Mouse (Mus musculus): ENCODE data around the gene Cyp2s1. TPM values are rescaled to one million over a fixed set of nuclear protein-coding genes. Genes with fewer than 3 reads are reported as not detected.
A peak's percentile ranks its signal among the peaks of the same experiment; 100 is the strongest.

Gene Cyp2s1
- polyA plus RNA-seq, 1 experiment from 2014 or later: 0.55 TPM

DNA sequence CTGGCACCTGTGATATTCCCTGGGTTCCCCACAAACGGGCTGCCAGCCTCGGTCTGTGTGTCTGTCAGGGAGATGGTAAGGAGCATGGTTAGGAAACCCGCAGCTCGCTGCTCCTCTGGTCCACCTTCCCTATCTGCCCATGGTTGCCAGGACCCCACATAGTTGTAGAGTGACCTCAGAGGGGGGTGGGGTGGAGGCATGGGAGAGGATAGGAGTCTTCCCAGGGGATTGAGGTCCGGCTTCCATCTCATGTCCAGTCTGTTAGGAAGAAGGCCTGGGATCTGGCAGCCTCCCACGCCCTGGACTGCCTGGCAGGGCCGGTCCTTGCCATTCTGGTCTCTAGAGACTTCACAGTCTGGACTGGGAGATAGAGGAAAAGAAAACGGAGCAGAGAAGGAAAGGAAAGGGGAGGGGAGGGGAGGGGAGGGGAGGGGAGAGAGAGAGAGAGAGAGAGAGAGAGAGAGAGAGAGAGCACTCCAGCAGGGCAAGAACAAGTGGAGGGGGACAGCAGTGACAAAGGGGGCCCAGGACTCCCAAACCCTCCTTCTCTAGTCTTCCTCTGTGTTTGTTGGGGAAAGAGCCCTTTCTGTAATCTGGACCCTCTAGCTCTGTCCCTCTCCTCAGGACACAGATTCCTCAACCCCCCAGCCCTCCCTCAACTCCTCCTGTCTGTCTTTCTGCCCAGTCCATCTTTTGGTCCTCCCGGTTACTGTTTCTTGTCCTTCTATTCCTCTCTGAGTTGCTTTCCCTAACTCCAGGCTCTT lies 29.1 kb downstream of the Cyp2s1 start:
- Histone ChIP-seq H3K4me3 (replicated peaks) (peak overlapping the region; percentile 50), H3K4me1 (peaks cover 25% of the 10 kb centered on the region), H3K27ac (peak overlapping the region; percentile 59), H3K9ac (peak overlapping the region; percentile 74), H3K36me3 (replicated peaks) (no peaks in the 10 kb centered on the region), H3K27me3 (no peaks in the 10 kb centered on the region), H3K9me3 (no peaks in the 10 kb centered on the region), H3K4me2 (peak overlapping the region; percentile 80)
- WGBS: 22% methylated on average over 9 of the region's 9 CpGs
- ATAC-seq (ENCODE audit: low FRiP score): peak; percentile 24; the same call in 1 of the 2 replicates

DNA sequence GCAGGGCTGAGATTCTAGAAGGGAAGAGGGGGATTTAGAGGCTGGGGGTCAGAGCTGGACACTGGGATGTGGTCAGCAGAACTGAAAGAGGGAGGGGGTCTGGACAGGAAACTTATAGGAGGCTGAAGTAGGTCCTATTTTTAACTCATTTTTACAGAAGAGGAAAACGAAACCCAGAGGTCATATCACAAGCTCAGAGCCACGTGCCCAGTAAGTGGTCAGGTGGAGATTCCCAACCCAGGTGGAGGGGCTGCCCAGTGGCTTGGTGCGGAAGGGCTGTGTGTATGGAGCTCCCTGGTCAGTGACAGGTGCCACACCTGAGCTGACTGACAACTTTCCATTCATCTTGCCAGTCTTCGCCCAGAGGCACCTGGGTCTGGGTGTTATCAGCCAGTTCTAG lies 29.7 kb downstream of the Cyp2s1 start:
- H3K27me3 ChIP-seq: no peaks in the 10 kb centered on the region
- H3K4me3 ChIP-seq (replicated peaks): peak overlapping the region; percentile 50; the same call in 1 of the 2 replicates
- H3K9me3 ChIP-seq: no peaks in the 10 kb centered on the region
- peak overlapping the region; percentile 80 for H3K4me2 ChIP-seq
- no peak for ATAC-seq (ENCODE audit: low FRiP score)
- no peaks in the 10 kb centered on the region for H3K36me3 ChIP-seq (replicated peaks)
- peak overlapping the region; percentile 74; the same call in 1 of the 2 replicates for H3K9ac ChIP-seq
- 75% methylated on average over 4 of the region's 4 CpGs for WGBS
- H3K4me1 ChIP-seq: peaks cover 27% of the 10 kb centered on the region
- no peak overlapping the region; the same call in 1 of the 2 replicates for H3K27ac ChIP-seq

DNA sequence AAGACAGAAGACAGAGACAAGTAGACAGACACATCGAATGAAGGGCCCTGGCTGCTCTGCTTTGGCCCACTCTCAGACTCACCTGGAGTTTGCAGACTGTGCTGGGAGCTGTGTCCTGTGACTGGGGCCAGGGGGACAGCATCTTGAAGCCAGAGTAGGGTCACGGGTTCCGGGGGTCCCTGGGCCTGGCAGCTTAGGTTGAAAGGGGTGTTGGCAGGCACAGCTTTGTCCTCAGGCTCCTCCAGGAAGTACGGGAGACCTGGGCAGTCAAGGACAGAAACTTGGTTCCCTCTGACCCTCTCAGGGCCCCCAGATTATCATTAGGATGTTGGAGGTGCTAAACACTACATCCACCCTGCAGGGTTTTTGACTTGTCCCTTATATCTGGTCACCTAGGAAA lies 31.0 kb downstream of the Cyp2s1 start:
- no peak overlapping the region for H3K4me2 ChIP-seq
- no peak overlapping the region for H3K4me3 ChIP-seq (replicated peaks)
- H3K27ac ChIP-seq: no peak overlapping the region
- H3K9ac ChIP-seq: no peak overlapping the region
- 68% methylated on average over 4 of the region's 4 CpGs for WGBS
- no peaks in the 10 kb centered on the region; the same call in 1 of the 2 replicates for H3K36me3 ChIP-seq (replicated peaks)
- no peaks in the 10 kb centered on the region for H3K9me3 ChIP-seq
- ATAC-seq (ENCODE audit: low FRiP score): no peak
- H3K4me1 ChIP-seq: peaks cover 34% of the 10 kb centered on the region
- H3K27me3 ChIP-seq: no peaks in the 10 kb centered on the region

DNA sequence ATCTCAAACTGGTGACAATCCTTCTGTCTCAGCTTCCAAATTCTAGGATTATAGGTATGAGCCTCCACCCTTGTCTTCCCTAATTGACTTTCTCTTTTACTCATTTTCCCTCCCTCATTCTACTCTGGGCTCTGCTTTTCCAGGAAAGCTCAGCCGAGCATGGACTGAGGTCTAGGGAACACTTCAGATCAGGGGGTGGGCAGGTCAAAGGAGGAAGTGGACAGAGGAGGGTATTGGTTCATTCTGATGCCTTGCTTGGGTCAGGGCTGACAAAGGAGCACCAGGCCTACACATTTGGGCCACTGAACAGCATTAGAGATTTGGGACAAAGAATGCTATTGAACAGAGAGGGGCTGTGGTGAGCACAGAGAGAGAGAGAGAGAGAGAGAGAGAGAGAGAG lies 31.9 kb downstream of the Cyp2s1 start:
- no peak overlapping the region for H3K4me3 ChIP-seq (replicated peaks)
- no peak overlapping the region for H3K9ac ChIP-seq
- no peaks in the 10 kb centered on the region for H3K27me3 ChIP-seq
- no peak for ATAC-seq (ENCODE audit: low FRiP score)
- H3K27ac ChIP-seq: no peak overlapping the region
- no peak overlapping the region for H3K4me2 ChIP-seq
- no peaks in the 10 kb centered on the region for H3K9me3 ChIP-seq
- no peaks in the 10 kb centered on the region; the same call in 1 of the 2 replicates for H3K36me3 ChIP-seq (replicated peaks)
- H3K4me1 ChIP-seq: peaks cover 34% of the 10 kb centered on the region
- WGBS: 20% methylated on average over 1 of the region's 1 CpGs

DNA sequence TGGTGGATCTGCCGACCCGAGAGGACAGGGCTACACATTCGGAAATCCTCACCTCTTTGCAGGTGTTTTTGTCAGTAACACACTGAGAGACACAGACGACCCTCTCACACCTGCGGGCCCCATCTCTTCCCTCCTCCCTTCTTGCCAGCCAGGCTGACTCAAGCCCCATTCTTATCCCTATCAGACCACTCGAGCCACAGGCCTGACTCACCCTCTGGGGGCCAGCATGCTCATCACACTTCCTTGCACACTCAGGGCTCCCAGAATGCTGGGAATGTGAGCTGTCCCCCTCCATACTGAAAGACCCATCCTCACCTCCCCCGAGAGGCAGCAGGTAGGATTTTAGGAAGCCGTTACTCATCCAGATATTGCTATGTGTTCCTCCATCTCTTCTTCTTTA lies 33.0 kb downstream of the Cyp2s1 start:
- Histone ChIP-seq H3K4me3 (replicated peaks) (no peak overlapping the region), H3K4me2 (no peak overlapping the region), H3K27ac (no peak overlapping the region), H3K27me3 (no peaks in the 10 kb centered on the region), H3K9me3 (no peaks in the 10 kb centered on the region), H3K36me3 (replicated peaks) (peaks cover under 1% of the 10 kb centered on the region), H3K4me1 (peaks cover 26% of the 10 kb centered on the region), H3K9ac (no peak overlapping the region)
- WGBS: 68% methylated on average over 8 of the region's 8 CpGs
- ATAC-seq (ENCODE audit: low FRiP score): no peak

DNA sequence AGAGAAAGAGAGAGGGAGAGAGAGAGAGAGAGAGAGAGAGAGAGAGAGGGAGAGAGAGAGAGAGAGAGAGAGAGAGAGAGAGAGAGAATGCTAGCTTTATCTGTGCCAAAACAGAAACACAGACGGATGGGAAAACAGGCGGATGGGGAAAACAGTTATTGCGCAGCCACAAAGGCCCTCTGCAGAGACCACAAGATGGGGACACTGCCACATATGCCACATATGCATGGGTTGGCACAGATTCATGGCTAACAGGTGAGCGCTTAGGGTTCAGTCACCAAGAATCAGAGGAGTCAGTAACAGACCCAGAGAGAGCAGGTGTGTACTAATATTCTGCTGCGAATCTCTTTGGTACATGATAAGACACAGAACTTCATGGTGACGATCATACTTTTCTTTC lies 34.0 kb downstream of the Cyp2s1 start:
- Histone ChIP-seq H3K9ac (no peak overlapping the region), H3K4me3 (replicated peaks) (no peak overlapping the region), H3K36me3 (replicated peaks) (peaks cover 11% of the 10 kb centered on the region), H3K9me3 (no peaks in the 10 kb centered on the region), H3K27me3 (no peaks in the 10 kb centered on the region), H3K4me1 (peaks cover 17% of the 10 kb centered on the region), H3K27ac (no peak overlapping the region), H3K4me2 (no peak overlapping the region)
- WGBS: 80% methylated on average over 6 of the region's 6 CpGs
- no peak for ATAC-seq (ENCODE audit: low FRiP score)

DNA sequence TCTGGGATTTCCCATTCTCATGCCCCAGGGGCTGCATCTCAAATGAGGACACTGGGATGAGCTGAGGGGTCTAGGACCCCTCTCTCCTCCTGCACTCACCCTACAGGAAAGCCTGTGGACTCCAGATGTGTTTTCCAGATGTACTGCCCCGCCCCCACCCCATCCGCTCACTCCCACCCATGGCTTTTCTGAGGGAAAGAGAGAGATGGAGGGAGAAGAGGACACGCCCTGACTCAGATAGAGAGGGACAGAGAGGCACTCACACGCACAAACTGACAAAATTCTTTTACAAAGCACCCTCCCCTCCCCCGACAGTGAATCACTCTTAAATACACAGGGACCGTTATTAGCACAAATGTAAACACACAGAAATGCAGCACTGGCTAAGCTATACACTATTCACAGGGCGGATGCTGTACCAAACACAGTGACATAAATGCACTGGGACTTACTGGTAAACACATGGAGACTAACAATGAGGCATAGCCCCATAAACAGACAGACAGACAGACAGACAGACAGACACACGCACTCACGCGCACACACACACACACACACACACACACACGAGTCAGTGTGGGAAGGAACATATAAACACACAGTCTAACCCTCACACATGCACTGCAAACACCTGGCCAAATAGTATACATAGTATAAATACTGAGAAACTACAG lies 34.6 kb downstream of the Cyp2s1 start:
- WGBS: 55% methylated on average over 10 of the region's 11 CpGs
- Histone ChIP-seq H3K9me3 (no peaks in the 10 kb centered on the region), H3K4me1 (peaks cover 10% of the 10 kb centered on the region), H3K36me3 (replicated peaks) (peaks cover 15% of the 10 kb centered on the region), H3K4me2 (peak overlapping the region; percentile 48), H3K27me3 (no peaks in the 10 kb centered on the region), H3K27ac (no peak overlapping the region), H3K9ac (no peak overlapping the region), H3K4me3 (replicated peaks) (peak overlapping the region; percentile 25)
- ATAC-seq (ENCODE audit: low FRiP score): no peak

DNA sequence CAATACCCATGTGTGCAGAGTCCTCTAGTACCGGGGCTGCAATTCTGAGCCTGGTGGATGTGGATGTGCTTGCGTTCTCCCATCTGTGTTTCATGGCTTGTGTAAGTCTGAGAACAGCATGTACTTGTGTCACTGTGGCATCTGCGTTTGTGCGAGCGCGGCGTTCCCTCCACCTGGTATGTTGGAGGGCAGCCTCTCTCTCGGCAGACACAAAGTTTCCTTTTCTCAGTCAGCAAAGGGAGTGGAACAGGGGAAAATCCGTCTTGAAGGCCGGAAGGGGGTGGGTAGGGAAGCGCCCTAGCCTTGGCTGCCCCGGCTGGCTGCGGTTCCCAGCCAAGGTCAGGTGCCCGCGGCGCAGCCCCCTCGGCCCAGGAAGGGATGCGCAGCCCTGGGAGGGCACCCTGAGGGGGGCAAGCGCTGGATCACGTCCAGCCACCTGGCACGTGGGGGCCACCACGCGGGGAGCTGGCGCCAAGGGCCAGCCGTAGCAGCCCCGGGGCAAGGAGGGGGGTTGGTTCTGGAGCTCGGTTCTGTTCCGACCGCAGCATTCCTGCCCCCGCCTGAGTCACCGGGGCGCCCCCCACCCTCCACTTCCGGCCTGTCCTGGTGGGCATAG lies 35.3 kb downstream of the Cyp2s1 start:
- Histone ChIP-seq H3K9me3 (no peaks in the 10 kb centered on the region), H3K27me3 (no peaks in the 10 kb centered on the region), H3K36me3 (replicated peaks) (peaks cover 20% of the 10 kb centered on the region), H3K4me2 (peak overlapping the region; percentile 48), H3K9ac (no peak overlapping the region), H3K4me1 (peaks cover 9% of the 10 kb centered on the region), H3K4me3 (replicated peaks) (peak overlapping the region; percentile 25), H3K27ac (no peak overlapping the region)
- no peak for ATAC-seq (ENCODE audit: low FRiP score)
- WGBS: 25% methylated on average over 25 of the region's 33 CpGs

DNA sequence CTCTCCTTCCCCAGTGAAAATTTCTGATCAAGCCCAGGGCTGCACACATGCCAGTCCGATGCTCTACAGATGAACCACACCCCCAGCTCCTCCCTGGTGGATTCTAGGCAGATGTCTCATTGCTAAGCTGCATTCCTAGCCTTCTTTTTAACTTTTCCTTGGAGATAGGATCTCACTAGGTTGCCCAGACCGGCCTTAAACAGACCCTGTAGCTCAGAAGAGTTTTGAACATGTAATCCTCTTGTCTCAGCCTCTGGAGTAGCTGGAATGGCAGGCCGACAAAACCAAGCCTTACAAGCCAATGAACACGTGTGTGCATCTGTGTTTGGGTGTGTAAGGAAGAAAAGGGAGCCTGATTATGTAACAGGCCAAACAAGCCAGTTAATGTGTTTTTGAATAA lies 36.0 kb downstream of the Cyp2s1 start:
- 62% methylated on average over 4 of the region's 4 CpGs for WGBS
- Histone ChIP-seq H3K27me3 (no peaks in the 10 kb centered on the region), H3K36me3 (replicated peaks) (peaks cover 25% of the 10 kb centered on the region)

DNA sequence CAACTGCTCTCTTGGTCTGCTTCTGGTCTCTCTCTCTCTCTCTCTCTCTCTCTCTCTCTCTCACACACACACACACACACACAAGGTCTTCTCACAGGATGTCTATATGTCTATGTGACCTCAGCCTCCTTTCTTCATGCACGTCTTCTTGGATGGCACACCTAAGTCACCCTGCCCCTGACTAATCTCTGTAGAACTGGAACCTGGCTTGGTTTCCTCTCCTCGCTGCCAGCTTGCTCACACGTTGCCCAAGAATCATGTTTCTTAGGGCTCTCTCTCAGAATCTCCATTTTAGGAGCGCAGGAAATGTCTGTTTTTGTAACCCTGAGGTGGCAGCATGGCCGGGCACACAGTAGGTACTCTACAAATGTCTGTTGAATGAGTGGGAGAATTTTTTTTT lies 36.7 kb downstream of the Cyp2s1 start:
- H3K4me2 ChIP-seq: no peak overlapping the region
- H3K36me3 ChIP-seq (replicated peaks): peaks cover 25% of the 10 kb centered on the region
- no peaks in the 10 kb centered on the region for H3K9me3 ChIP-seq
- peaks cover 9% of the 10 kb centered on the region for H3K4me1 ChIP-seq
- H3K9ac ChIP-seq: no peak overlapping the region
- 91% methylated on average over 5 of the region's 5 CpGs for WGBS
- ATAC-seq (ENCODE audit: low FRiP score): no peak
- H3K4me3 ChIP-seq (replicated peaks): no peak overlapping the region
- no peaks in the 10 kb centered on the region for H3K27me3 ChIP-seq
- H3K27ac ChIP-seq: no peak overlapping the region

More for the DNA sequence above, 36.0 kb downstream of the Cyp2s1 start:
- no peak overlapping the region for H3K27ac ChIP-seq
- no peaks in the 10 kb centered on the region for H3K9me3 ChIP-seq
- ATAC-seq (ENCODE audit: low FRiP score): no peak
- no peak overlapping the region for H3K4me3 ChIP-seq (replicated peaks)
- H3K9ac ChIP-seq: no peak overlapping the region
- H3K4me2 ChIP-seq: no peak overlapping the region
- H3K4me1 ChIP-seq: peaks cover 9% of the 10 kb centered on the region

DNA sequence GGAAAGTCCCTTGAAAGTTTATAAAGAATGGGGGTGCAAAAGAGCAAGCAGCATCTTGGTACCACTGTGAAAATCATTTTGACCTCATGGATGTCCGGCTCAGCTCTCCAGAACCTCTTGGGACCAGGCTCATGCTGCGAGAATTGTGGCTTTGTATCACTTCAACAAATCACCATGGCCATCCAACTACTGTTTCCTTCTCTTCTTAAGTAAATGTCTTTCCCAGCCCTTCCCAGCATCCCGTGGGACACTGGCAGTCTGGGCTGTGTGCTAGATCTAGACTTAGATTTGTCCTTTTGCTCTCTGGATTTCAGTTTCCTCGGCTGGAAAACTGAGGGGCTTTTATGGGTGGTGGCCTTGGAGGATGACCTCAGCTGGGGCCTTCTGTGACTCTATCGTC lies 48.5 kb downstream of the Cyp2s1 start:
- no peaks in the 10 kb centered on the region for H3K4me1 ChIP-seq
- no peaks in the 10 kb centered on the region for H3K9me3 ChIP-seq
- no peaks in the 10 kb centered on the region for H3K27me3 ChIP-seq
- 92% methylated on average over 5 of the region's 5 CpGs for WGBS
- H3K4me3 ChIP-seq (replicated peaks): no peak overlapping the region
- no peak overlapping the region for H3K9ac ChIP-seq
- H3K36me3 ChIP-seq (replicated peaks): peaks cover 35% of the 10 kb centered on the region
- no peak overlapping the region for H3K27ac ChIP-seq
- no peak overlapping the region for H3K4me2 ChIP-seq
- no peak for ATAC-seq (ENCODE audit: low FRiP score)

DNA sequence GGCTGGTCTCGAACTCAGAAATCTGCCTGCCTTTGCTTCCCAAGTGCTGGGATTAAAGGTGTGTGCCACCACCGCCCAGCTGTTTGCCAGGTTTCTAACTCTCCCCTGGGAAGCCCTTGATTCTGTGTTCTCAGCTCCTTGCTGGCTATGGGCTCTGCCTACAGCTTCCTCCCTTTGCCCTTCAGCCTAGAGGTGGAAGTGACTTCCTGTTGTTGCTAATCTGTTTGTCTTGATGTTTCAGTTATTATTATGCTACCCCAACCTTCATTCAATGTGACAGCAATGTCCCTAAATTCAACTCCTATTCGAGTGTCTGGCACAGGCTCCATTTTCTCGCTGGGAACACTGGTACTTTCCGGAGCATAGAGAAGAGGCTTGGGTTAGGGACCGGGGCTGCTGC lies 50.6 kb downstream of the Cyp2s1 start:
- Histone ChIP-seq H3K4me1 (no peaks in the 10 kb centered on the region), H3K4me3 (replicated peaks) (no peak overlapping the region), H3K9me3 (no peaks in the 10 kb centered on the region), H3K36me3 (replicated peaks) (peaks cover 43% of the 10 kb centered on the region), H3K27ac (no peak overlapping the region), H3K27me3 (no peaks in the 10 kb centered on the region), H3K9ac (no peak overlapping the region), H3K4me2 (no peak overlapping the region)
- no peak for ATAC-seq (ENCODE audit: low FRiP score)
- WGBS: 92% methylated on average over 6 of the region's 6 CpGs
